Comparison of ENCODE assay signal across 9 mouse cellular contexts in the genomic region with DNA sequence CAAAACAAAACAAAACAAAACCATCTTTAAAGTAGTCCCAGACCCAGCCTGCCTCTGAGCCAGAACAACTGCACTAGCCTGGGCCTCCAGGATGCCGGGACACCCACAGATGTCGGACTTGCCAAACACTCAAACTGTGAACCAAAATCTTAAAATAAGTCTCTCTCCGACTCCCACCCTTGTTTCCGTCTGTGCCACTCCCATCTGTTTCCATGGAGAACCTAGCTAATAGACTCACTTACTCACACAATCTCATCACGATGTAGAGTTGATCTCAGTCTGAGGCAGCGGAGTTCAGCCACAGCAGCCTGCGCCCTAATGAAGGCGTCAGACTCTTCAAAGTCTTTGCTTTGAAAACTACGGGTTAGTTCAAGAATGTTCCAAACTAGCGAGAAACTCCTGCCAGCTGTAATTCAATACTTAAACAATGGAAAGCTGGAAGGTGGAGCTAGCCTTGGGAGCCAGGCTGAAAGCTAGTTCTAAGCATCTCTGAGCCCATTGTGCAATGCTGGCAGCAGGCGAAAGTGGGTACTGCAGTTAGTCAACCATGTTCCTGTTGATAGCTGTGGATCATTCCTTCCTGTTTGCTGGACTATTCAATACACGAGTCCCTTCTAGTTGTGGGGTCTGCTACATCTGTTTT.
DNase-seq lines count a peak whose midpoint lies in the region; TF ChIP-seq lines count a peak whose summit lies in the region.
"Had no signal": no experiment of that assay in that cellular context is flagged by ENCODE, and none has a peak within 500 bp of the region (broad histone marks: within the 10 kb centered on the region; RNA-seq: fewer than 3 reads in every experiment).

No protein-coding gene starts in this region.

- peak; percentile 31; the same call in 1 of the 2 replicates for TF ChIP-seq CTCF in brain, embryonic 14.5 days (IDR thresholded peaks at IDR 0.05; ENCODE audit: borderline replicate concordance, extremely low read depth, insufficient read depth, insufficient read length)

- DNase-seq in lung, postnatal 10 days: peak; percentile 13
- no peak for DNase-seq in lung, adult 18-20 months
- peak; percentile 79 for DNase-seq in brain, embryonic 14.5 days (ENCODE audit: low read depth)
- peak; percentile 14 to 23 for DNase-seq in frontal cortex, postnatal 14 days (ENCODE audit: low spot score in 2 of 2)
- DNase-seq in right cerebral cortex, postnatal 25 days: peak; percentile 38
- DNase-seq in cerebellum, postnatal 36 days: no peak
- no peak for DNase-seq in cerebellum, adult 11 months
- no peak for DNase-seq in spleen, postnatal 10 days (ENCODE audit: low spot score in 2 of 2)
- DNase-seq: kidney, postnatal 25 days had no signal

- TF ChIP-seq POLR2A in brain, embryonic 14.5 days (IDR thresholded peaks at IDR 0.05; ENCODE audit: borderline replicate concordance, extremely low read depth, insufficient read depth, insufficient read length, poor library complexity, severe bottlenecking): no peak

Comparison
In these comparisons a context has a peak if more than half of its experiments do, and no peak if none do; other contexts are left out.
1. DNase-seq: peak in lung, postnatal 10 days (single experiment), brain, embryonic 14.5 days (single experiment), frontal cortex, postnatal 14 days (2 of 2) and right cerebral cortex, postnatal 25 days (single experiment); none in lung, adult 18-20 months (0 of 2), cerebellum, postnatal 36 days (0 of 2), cerebellum, adult 11 months (single experiment) and spleen, postnatal 10 days (0 of 2).